Mouse (Mus musculus) right cerebral cortex, adult 18-20 months (tissue): ENCODE measurements around the gene Ctcfl.

Experiments used
- DNase-seq: peaks from one replicate; pipeline ENCODE4 v3.0.0; 2022; ENCODE audit warnings: mixed read lengths

The Ctcfl gene

GRCm38 (mm10) chr2:173082706-173083105 lies 36.6 kb downstream of the Ctcfl start:
- DNase-seq, result no peak

- peak; percentile 51 for DNase-seq
Measured at GRCm38 (mm10) chr2:173080785-173081241, 38.5 kb downstream of the Ctcfl start.

- no peak for DNase-seq
Measured at GRCm38 (mm10) chr2:173079766-173080549, 39.4 kb downstream of the Ctcfl start.

GRCm38 (mm10) chr2:173076921-173077320 lies 42.4 kb downstream of the Ctcfl start:
- DNase-seq, result no peak

GRCm38 (mm10) chr2:173073666-173074065 lies 45.7 kb downstream of the Ctcfl start:
- no peak for DNase-seq

GRCm38 (mm10) chr2:173072948-173073347 lies 46.4 kb downstream of the Ctcfl start:
- DNase-seq, result no peak

GRCm38 (mm10) chr2:173064864-173065263 lies 54.5 kb downstream of the Ctcfl start:
- no peak for DNase-seq

GRCm38 (mm10) chr2:173063219-173063618 lies 56.1 kb downstream of the Ctcfl start:
- no peak for DNase-seq

- DNase-seq, result no peak
Measured at GRCm38 (mm10) chr2:173061443-173062351, 57.6 kb downstream of the Ctcfl start.

GRCm38 (mm10) chr2:173060450-173060849 lies 58.9 kb downstream of the Ctcfl start:
- no peak for DNase-seq

- DNase-seq, result no peak
Measured at GRCm38 (mm10) chr2:173058263-173058662, 61.1 kb downstream of the Ctcfl start.

GRCm38 (mm10) chr2:173057623-173058022 lies 61.7 kb downstream of the Ctcfl start:
- DNase-seq, result no peak

- DNase-seq, result no peak
Measured at GRCm38 (mm10) chr2:173056882-173057315, 62.4 kb downstream of the Ctcfl start.

- no peak for DNase-seq
Measured at GRCm38 (mm10) chr2:173056303-173056881, 62.9 kb downstream of the Ctcfl start.

GRCm38 (mm10) chr2:173053846-173054245 lies 65.5 kb downstream of the Ctcfl start:
- DNase-seq, result no peak

- no peak for DNase-seq
Measured at GRCm38 (mm10) chr2:173052881-173053280, 66.4 kb downstream of the Ctcfl start.

GRCm38 (mm10) chr2:173050604-173051382 lies 68.5 kb downstream of the Ctcfl start:
- DNase-seq, result no peak

- no peak for DNase-seq
Measured at GRCm38 (mm10) chr2:173049817-173050216, 69.5 kb downstream of the Ctcfl start.

- no peak for DNase-seq
Measured at GRCm38 (mm10) chr2:173049231-173049630, 70.1 kb downstream of the Ctcfl start.

- no peak for DNase-seq
Measured at GRCm38 (mm10) chr2:173048041-173048745, 71.1 kb downstream of the Ctcfl start.

- no peak for DNase-seq
Measured at GRCm38 (mm10) chr2:173047471-173047870, 71.9 kb downstream of the Ctcfl start.
